In the genomic region with DNA sequence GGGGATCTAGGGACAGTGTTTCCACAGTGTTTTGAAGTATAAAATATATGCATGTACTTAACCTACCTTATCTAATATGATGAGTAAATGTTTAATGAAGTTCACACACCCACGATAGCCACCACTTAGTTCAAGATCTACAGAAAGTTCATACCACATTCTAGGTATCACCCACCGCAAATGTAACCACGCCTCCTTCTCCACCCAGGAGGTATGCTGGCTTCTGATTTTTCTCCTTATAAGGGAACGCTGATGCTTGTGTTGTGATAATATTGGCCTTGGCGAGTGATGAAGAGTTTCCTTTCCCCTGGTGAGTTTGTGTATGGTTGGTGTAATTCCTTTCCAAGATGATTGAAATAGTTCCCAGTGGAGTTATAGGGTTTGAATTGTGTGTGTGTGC, we compare ENCODE assay signal across 29 mouse cellular contexts. TPM values are rescaled to one million over a fixed set of nuclear protein-coding genes. Genes with fewer than 3 reads are reported as not detected.
DNase-seq lines count a peak whose midpoint lies in the region; ATAC-seq and TF ChIP-seq lines count a peak whose summit lies in the region.
"Had no signal": no experiment of that assay in that cellular context is flagged by ENCODE, and none has a peak within 500 bp of the region (broad histone marks: within the 10 kb centered on the region; RNA-seq: fewer than 3 reads in every experiment).

No protein-coding gene starts in this region.

- ATAC-seq in CD4-positive, CD25-positive, alpha-beta regulatory T cell, adult 4 months: peak; percentile 57
- ATAC-seq in liver, postnatal 0 days: no peak
- ATAC-seq: forebrain, embryonic 14.5 days; forebrain, postnatal 0 days; hindbrain, embryonic 16.5 days had no signal

- no peak for TF ChIP-seq EP300 in liver, postnatal 0 days (IDR thresholded peaks at IDR 0.05; ENCODE audit: low read depth)

- no peaks in the 10 kb centered on the region for H3K27me3 ChIP-seq in liver, postnatal 0 days (ENCODE audit: insufficient read depth, low read length)
- H3K27me3 ChIP-seq: CH12.LX; hindbrain, embryonic 13.5 days had no signal

- H3K9ac ChIP-seq in liver, postnatal 0 days (replicated peaks): no peak overlapping the region
- H3K9ac ChIP-seq: forebrain, postnatal 0 days; hindbrain, embryonic 13.5 days had no signal

- H3K9me3 ChIP-seq in liver, postnatal 0 days (ENCODE audit: low read length): no peaks in the 10 kb centered on the region
- H3K9me3 ChIP-seq: G1E; hindbrain, embryonic 13.5 days had no signal

- no peaks in the 10 kb centered on the region for H3K36me3 ChIP-seq in liver, postnatal 0 days (replicated peaks; ENCODE audit: insufficient read depth, low read length)
- H3K36me3 ChIP-seq: G1E; hindbrain, embryonic 13.5 days had no signal

- WGBS in liver, postnatal 0 days (ENCODE audit: insufficient replicate concordance): 63% methylated on average over 5 of the region's 5 CpGs

- no peak overlapping the region for H3K4me2 ChIP-seq in liver, postnatal 0 days (ENCODE audit: low read depth, low read length)
- H3K4me2 ChIP-seq: hindbrain, embryonic 13.5 days had no signal

- H3K27ac ChIP-seq in liver, postnatal 0 days (ENCODE audit: low read depth): no peak overlapping the region
- H3K27ac ChIP-seq: gastrocnemius, adult 2 months; hindbrain, embryonic 13.5 days had no signal

- H3K4me1 ChIP-seq in liver, postnatal 0 days (ENCODE audit: insufficient read depth): no peaks in the 10 kb centered on the region

- DNase-seq in Muller cell, postnatal 12 days (ENCODE audit: inconsistent ontology term): peak; percentile 25
- peak; percentile 60 for DNase-seq in induced T-regulatory cell, adult 2 months (ENCODE audit: low read depth)
- no peak for DNase-seq in spleen, postnatal 10 days (ENCODE audit: low spot score in 2 of 2)
- no peak for DNase-seq in right cerebral cortex, postnatal 10 days (ENCODE audit: low spot score in 2 of 2)
- no peak for DNase-seq in liver, postnatal 0 days
- DNase-seq: adrenal gland, postnatal 10 days; adrenal gland, postnatal 36 days; cerebellum, adult 18-20 months; cerebellum, adult 9-10 months; cerebellum, postnatal 14 days; forebrain, postnatal 0 days; gastrocnemius, adult 2 months; gastrocnemius, postnatal 14 days; heart, adult 18-20 months; kidney, adult 11 months had no signal

- no peak overlapping the region for H3K4me3 ChIP-seq in liver, postnatal 0 days (ENCODE audit: low read depth, low read length)
- H3K4me3 ChIP-seq: gastrocnemius, adult 2 months; hindbrain, embryonic 13.5 days had no signal

- TF ChIP-seq CTCF in liver, postnatal 0 days (IDR thresholded peaks at IDR 0.05; ENCODE audit: low read depth): no peak

RNA-seq across cellular contexts. Expression of gene Ccdc83, which starts 47.5 kb away (rescaled TPM):
- not detected for polyA plus RNA-seq in CD4-positive, CD25-positive, alpha-beta regulatory T cell, adult 4 months (2017; shearing (Covaris generic))
- polyA plus RNA-seq in liver, postnatal 0 days (2015; fragmentation: Nextera tagmentation; extraction: Ambion mirVana): not detected in 2 replicates
- polyA plus RNA-seq: C2C12; embryonic facial prominence, embryonic 11.5 days; embryonic facial prominence, embryonic 14.5 days; forebrain, embryonic 11.5 days; forebrain, embryonic 14.5 days; forebrain, postnatal 0 days; frontal cortex, adult 2 months; G1E; heart, embryonic 14.5 days; heart, postnatal 0 days; hindbrain, embryonic 13.5 days; hindbrain, embryonic 16.5 days; intestine, embryonic 14.5 days had no signal

Comparison
In these comparisons a context has a peak if more than half of its experiments do, and no peak if none do; other contexts are left out.
1. DNase-seq: peak in Muller cell, postnatal 12 days (single experiment) and induced T-regulatory cell, adult 2 months (single experiment); none in spleen, postnatal 10 days (0 of 2), right cerebral cortex, postnatal 10 days (0 of 2) and liver, postnatal 0 days (single experiment).